Mouse (Mus musculus) lung, postnatal 14 days (tissue): ENCODE data around the gene Rfx8.

Experiments
- DNase-seq: peaks from one replicate; pipeline ENCODE4 v3.0.0; 2021

Rfx8 gene

DNA sequence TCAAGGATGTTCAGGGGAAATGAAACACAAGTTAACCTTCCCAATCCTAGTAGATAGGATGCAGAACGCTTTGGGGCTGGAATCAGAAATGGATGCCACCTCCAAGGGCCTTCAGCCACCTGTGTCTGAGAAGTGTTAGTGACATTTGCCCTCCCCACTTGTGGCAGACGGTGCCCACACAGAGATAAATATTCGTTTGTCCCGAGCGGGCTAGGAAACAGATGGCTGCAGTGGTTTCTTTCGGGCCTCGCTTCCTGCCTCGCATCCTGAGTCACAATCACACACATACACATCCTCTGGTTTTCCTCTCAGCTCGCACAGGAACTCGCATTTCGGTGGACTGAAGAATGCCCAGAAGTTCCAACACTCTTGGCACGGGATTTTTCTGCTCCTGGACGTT is 13.5 kb upstream of the Rfx8 start:
- DNase-seq: peak; percentile 44

DNA sequence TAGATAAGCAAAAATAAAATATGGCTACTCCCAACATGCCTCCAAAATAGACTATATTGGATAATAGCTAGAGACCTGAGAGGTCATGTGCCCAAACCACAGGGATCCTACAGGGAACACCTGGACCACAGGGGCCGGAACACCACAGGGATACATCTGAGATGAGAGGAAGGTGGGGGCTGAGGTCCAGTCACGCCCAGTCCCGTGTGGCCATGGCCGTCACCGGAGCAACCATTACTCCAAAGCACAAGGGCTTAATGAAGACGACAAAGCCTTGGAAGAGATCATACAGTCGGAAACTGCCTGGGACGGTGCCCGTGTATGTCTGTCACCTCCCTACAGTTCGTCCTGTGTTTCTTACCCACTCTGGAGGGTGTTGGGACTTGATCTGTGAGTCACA is 13.1 kb upstream of the Rfx8 start:
- DNase-seq: no peak

DNA sequence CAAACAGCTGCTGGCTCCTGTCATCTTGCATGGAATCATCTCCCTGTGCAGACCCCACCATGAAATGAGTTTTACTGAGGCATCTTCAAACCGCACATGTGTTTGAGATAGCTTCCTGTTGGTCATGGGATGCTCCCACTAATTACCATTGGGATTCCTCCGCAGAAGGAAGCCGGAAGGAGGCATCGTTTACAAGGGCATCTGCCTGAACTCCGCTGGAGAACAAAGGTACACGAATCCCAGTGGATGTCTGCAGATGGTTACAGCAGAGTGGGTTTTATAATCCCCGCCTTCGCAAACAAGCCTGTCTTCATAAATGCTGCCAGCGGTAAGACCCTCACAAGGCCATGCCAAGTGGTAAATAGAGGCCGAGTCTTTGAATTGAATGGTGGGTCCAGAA is 11.3 kb upstream of the Rfx8 start:
- no peak for DNase-seq

DNA sequence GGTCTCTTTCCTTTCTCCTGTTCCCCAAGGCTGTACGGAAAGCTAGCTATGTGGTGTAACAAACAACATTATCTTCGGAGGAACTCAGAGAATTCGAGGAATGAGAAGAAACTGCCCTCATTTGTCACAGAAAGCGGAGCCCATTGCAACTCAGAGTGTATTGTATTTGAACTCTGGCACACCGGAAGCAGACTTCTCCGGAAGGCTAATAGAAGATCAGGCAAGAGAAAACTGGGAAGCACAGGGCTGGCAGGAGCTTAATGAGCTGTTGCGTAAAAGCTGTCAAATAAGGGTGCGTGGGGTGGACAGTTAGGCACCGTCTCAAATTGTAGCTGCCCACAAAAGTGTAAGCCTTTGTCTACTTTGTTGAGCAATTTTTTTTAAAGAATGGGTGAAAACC is 10.7 kb upstream of the Rfx8 start:
- DNase-seq: peak; percentile 28

DNA sequence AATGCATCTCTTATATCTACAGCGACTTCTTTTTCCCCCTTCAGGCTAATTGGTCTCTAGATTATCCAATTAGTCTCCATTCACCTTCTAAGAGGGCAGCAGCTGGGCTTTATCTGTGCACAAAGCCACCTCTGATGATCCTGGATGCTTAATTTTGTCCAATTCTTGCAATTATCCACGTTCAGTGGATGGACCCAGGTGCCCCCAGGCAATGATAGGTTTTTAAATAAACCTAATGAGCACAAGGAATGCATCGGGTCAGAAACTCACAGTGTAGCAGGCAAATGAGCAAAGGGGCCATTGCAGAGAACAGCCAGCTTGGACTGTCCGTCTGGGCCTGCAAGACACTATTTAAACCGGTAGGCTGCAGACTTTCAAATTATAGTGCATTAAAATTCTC is 10.1 kb upstream of the Rfx8 start:
- no peak for DNase-seq

DNA sequence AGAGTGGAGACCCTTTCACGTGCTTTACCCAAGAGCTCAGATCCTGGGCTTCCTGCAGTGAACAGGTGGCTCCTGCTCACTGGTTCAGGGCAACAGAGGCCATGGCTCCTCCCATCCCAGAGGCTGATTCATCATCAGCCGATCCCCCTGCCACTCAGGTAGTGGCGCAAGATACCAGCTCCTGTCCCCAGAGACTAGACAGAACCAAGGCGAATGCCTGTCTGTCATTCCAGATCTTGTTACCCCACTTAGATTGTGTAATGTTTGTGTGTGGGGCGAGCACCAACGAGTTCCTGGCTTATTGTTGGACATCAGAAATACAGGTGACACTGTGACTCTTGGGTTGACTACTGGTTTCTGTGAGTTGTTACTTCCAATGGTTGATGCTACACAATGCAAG is 9.1 kb upstream of the Rfx8 start:
- DNase-seq: no peak

DNA sequence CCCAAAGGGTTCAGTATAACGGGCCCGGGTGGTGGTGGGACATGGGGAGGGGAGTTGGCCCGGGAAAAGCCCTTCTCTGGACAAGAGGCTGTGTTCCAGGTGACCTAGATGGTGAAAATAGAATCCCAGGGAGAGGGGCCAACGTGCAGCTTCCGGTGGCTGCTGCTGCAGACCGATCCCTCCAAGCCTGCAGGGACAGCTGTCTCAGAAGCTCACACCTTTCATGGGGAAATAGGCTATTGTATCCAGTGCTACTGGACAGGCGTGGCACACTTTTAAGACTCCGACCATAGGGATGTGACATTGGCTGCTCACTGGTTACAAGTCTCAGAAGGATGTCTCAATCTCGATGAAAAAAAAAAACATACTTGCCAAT is 542 bp upstream of the Rfx8 start:
- no peak for DNase-seq

DNA sequence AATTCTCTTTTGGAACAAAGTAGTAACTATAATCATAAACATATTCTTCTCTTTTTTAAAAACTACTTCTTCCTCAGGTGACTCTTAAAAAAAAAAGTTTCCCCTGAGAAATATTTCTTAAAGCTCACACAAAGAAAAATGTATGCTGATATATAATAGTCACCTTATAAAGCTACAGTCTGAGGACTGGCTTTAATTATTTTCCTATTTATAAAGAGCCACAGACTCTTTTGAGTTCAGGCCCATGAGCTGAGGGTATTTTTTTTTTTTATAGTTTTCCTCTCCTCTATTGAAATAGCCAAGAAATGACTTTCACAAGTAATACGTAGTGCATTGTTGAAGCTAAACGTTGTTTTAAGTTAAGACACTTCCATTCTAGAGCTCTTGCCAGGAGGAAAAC is 611 bp downstream of the Rfx8 start:
- no peak for DNase-seq

DNA sequence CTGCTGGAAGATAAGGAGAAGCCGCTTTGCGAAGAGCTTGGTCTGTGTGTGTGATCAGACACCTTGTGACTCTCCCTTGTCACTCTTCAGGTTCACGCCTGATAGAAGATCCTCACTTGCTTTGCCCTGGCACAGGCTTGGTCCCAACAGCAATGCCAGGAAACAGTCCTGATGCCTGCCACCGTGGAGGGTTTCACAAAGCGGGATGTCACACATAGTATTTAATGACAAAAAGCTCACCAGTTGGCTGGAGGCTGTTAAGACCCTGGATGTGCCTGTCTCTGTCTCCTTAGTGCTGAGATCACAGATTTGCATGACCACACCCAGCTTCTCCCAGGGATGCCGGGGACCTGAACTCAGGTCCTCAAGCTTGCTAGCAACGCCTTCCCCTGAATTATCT is 5.2 kb downstream of the Rfx8 start:
- no peak for DNase-seq

DNA sequence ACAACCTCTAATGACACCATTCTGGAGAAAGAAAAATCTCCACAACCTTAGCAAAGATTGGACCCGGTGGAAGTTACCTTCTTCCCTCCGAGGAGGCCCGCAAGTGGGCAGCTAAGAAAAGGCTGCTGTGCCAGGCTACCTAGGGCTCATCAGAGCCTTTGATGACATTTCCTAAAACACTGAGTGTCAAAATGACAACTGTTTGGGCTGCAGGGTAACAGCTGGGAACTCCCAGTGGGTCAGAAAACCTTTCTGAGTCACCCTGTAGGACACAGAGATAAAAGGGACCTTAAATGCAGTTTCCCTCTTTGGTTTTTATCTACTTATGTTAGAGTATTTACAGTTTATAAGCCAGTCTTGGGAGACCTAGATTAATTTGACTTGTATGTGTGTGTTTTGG is 6.1 kb downstream of the Rfx8 start:
- DNase-seq: no peak

DNA sequence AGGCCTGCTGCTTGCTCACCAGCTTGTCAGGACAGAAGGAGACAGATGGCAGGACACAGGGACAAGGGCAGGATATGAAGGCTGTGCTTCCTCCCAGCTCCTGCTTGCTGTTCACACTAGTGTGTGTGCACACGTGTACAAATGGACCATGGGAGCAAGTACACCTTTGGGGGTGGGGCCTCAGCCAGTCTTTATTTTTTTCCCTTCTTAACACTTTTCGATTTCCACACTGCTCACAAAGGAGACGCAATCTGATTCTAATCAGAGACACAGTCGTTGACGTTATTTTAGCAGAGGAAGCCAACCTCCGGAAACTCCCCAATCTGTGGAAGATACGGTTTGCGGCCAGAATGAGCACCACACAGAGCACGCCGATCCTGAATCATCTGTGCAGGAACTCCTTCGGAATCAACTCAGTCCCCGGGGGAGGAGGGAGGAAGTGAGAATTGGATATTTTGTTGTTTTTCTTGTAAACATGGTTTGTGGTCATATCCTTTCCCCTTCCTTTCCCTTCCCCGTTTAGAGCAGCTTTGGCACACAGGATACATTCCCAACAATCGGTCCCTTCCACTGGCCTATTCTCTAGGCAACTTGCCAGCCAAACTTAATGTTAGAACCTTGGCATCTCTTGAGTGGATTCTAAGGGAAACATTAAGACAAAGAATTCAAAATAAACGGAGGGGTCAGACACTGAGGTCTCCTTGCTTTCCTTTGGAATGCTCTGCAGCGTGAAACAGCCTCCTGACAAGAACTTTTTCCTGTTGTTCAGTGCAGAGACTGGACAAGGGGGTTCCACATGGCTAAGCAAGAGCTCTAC is 6.7 kb downstream of the Rfx8 start:
- peak; percentile 74 for DNase-seq

DNA sequence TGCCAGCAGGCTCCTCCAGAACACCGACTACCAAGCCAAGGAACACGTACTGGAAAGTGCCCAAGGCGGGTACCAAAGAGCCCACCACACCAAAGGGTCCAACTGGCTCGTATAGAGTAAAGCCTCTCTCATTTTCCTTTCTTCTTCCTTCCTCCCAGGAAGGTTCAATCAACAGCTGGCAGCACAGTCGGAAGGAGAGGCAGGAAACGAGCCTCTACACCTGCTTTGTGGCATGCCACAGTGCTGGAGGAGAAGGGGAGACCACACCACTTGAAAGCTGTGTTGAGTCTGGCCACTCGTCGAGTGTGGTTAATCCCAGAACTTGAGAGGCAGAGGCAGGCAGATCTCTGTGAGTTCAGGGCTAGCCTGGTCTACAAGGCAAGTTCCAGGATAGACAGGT is 7.5 kb downstream of the Rfx8 start:
- DNase-seq: no peak

DNA sequence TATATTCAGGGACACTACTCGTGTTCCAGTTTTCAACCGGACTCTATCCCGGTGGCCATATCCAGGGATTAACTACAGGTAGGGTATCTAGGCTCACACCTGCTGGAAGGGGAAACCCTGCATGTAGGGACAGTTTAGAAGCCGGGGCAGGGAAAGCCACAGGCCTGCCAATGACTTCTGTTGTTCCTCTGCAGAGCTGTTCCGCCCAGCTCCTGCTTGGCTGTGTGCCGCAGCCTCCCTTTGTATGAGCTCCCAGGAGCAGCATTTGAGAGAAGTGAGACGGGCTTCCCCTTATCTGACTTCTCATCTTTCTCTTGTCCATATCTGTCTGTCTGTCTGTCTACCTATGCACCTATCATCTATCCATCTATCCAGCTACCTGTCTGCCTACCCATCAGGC is 8.5 kb downstream of the Rfx8 start:
- DNase-seq: peak; percentile 64

DNA sequence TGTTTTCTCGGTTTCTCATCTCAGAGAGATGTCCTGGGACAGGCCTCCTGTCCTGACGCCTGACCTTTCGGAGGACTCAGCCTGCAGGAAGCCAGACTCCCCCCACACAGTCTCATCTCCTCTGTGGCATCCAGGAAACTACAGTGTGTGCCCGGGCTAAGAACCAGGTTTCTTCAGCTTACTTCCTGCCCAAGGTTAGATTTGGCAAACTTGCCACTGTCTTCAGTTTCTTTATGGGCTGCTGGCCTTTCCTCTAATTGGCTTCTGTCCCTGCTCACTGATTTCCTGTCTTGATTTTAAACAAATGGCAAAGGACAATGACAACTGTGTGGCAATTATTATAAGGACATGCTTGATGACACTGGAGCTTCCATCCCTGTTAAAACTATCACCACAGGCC is 10.2 kb downstream of the Rfx8 start:
- DNase-seq: no peak

DNA sequence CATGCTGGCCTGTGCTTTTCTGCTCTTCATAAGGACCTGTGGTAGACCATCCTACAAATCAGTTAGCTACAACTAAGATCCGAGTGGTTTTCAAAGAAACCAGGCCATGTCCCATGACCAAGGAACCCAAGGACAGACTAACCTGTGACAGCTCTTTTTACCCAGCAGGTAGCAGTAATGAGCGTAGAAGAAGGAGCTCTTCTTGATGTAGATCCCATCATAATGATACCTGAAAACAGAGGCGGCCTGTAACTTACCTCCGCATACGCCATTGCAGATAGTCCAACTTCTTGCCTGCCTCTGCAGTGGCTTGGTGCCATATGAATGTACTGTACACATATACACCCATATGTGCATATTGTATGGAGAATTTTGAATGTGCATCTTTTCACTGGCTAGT is 10.8 kb downstream of the Rfx8 start:
- DNase-seq: no peak

DNA sequence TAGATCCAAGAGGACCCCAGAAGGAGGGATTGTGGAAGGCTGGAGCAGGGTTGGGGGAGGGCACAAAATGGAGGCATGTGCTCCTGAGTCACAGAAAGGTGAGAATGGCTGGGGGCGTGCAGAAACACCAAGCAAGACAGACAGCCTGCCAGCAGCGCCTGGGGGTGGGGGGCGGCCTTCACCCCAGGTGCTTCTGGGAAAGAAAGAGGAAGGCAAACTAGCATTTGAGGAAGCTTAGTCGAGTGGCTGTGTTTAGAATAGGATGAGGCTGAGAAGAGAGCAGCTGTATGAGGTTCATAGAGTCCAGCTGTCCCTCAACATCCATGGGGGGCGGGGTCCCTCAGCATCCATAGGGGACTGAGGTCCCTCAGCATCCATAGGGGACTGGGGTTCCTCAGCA is 12.0 kb downstream of the Rfx8 start:
- DNase-seq: no peak

DNA sequence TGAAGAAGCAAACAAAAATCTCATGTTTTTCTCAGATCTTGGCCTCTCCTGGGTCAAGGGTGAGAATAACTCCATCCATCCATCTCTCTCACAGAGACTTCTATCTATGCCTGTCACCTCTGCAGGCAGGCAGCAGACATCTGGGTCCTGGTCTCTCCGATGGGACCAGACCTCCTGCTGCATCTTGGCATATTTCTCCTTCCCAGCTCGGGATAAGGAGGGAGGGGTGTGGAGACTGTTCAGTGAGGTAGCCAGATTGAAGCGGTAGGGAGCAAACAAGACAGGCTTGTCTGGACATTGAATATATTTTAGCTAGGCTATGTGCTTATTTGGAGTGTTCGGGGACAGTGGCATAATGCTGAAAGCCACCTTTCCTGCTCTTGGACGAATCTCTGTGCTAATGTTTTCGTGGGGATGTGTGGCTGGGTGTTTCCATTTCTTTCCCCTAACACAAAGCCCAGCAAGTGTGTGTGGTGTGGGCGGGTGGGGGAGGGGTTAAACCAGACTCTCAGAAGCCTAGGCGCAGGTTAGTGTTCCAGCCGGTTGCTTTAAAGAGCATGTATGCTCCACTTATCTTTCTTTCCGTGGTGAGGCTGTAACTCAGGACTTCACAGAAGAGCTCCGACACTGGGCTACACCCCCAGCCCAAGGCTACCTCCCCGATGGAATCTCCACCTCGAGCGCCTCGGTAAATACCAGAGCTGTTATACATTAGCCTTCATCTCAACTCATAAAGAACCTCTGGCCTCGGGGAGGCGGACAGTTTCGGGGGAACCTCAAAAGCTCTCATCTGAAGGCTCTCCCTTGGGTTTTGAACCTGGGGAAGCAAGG is 18.4 kb downstream of the Rfx8 start:
- no peak for DNase-seq

DNA sequence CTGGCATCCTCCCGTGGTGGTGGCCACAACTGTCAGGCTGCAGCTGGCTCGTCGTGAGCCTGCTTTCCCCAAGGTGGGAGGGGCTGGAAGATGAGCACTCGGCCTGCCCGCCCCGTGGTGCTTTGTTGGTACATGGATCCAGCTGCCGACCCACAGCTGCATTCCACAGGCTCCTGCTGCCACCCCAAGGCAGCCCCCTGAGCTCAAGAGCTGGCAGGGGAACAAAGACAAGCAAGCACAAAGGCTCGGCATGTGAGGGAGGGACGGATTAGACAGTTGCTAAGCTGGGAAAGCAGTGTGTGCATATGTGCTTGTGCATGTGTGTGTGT is 19.6 kb downstream of the Rfx8 start:
- DNase-seq: no peak

DNA sequence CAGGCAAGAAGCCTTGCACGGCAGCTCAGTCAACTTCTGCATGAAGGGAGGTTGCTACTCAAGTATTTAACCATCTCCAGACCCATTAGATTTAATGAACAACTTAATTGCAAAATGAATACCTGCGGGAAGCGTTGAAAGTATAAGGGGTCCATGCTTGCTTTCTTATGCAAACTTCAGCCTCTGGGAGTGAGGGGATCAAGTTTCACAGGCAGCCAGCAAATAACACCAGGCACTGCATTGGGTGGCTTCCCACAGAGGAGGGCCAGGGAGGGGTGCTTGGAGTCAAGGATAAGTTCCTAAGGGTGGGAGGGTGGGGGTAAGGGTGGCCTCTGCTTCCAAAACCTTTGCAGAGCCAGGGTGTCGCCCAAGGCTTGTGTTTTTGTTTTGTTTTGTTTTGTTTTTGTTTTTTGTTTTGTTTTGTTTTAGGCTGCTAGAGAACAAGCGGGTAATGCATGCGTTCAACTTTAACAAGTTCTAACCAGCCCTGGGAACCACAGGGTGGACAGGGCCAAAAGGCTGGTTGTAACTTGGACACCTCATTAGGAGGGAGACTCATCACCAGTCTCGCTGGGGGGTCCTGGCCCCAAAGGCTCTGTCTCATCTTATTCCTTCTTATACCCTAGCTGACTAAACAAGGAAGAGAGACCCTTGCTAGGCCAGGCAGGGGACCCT is 20.1 kb downstream of the Rfx8 start:
- no peak for DNase-seq

DNA sequence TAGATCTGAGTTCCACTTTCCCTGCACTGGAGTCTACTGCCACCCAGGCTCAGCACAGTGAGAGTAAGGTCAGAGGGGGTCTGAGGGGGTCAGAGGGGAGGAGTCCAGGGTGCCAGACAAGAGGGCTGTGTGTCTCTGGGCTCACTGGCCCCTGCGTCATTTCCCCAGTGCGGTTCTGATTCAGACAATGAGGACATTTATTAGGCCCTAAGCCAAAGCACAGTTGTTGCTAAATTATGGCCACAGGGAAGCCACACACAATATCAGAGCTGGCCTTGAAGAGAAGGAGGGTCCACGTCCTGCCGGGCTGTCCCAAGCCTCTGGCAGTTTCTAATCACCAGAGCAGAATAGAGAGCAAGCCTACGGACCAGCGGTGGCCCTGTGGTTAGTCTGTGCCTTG is 22.3 kb downstream of the Rfx8 start:
- peak; percentile 47 for DNase-seq

DNA sequence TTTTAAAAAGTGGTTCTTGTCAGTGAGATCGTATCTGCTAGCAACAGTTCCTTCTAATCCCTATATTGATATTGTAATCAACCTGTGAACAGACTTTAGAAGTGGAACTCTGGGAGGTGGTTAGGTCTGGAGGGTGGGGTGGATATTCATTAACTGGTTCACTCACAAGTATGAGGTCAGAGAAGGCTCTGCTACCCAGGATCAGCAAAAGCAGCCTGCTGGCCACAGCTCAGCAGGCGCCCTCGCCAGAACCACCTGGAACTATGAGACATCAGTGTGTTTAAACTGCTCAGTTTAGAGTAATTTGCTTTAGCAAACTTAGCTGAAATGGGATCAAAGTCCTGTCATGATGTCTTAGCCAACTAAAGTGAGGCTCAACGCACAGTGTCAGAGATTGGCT is 25.6 kb downstream of the Rfx8 start:
- DNase-seq: no peak

DNA sequence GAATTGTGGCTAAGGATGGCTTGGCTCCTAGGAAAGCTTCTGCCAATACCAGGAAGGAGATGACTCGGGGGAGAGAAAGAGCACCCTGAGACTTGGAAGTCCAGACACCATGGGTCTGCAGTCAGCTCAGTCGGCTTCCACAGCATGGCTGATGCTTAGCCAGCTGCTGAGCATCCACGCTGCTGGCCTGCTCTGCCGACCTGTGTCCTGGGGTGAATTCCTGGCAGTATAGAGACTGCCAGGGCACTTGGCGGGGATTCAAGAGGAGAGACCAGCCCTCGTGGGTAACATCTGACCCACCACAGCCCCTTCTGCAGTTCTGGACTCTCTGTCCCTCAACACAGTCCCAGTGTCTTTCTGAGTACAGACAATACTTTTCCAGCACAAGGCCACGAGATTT is 26.0 kb downstream of the Rfx8 start:
- DNase-seq: no peak

DNA sequence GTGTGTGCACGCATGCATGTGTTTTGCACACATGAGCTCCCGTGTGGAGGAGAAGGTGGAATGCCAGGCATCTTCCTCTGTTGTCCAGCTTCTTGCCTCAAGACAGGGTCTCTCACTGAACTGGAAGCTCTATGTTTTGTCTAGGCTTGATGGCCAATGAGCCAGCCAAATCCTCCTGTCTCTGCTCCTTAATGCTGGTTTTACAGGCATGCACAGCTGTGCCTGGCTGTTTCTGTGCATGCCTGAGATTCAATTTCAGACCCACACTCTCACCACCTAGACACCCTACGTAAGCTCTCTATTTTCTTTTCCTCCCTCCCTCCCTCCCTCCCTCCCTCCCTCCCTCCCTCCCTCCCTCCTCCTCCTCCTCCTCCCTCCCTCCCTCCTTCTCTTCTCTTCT is 28.8 kb downstream of the Rfx8 start:
- DNase-seq: no peak

DNA sequence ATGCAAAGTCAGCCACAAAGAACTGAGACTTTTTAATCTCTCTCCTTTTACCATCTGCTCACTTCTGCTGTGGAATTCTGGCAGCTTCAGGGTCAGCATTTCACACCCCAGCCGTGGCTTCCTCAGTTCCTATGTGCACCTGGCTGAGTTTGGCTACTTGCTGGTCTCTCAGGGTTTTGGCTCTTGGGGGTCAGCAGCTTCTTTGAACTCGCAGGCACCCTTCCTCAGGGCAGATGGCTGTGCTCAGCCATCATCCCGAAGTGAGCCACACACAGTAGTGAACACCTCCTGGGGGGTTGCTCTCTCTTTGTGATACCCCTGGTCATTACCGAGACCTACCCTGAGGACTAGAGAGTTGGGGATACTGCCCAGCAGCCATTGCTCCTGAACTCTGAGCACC is 29.7 kb downstream of the Rfx8 start:
- DNase-seq: no peak
